Mouse (Mus musculus) Patski (cell line): ENCODE data around the gene Slco3a1. TPM values are rescaled to one million over a fixed set of nuclear protein-coding genes. Genes with fewer than 3 reads are reported as not detected.
A peak's percentile ranks its signal among the peaks of the same experiment; 100 is the strongest.

Experiments used
- ATAC-seq: fragments of 100-300 bp; one replicate; pipeline ENCODE4 v1.8.0; 2021
- CTCF ChIA-PET: fragments of 350-600 bp; sonication (Branson Sonifier 250); formaldehyde crosslinking; loops from one replicate; lab custom pipeline; 2022; ENCODE audit warnings: inconsistent platforms; lab: Charles Lee
- POLR2A ChIA-PET: fragments of 350-600 bp; sonication (Branson Sonifier 250); formaldehyde crosslinking; loops from one replicate; lab custom pipeline; 2022; ENCODE audit warnings: antibody characterized with exemption, inconsistent platforms; lab: Charles Lee
- DNase-seq: peaks from one replicate; pipeline ENCODE4 v3.0.0-alpha.2; 2011; ENCODE audit warnings: low read depth, low spot score
- H3K27me3 ChIP-seq: fragments of 371-371 bp; one replicate; pipeline ENCODE4 v1.5.1; 2021
- CTCF ChIP-seq: fragments of 100-300 bp; IDR thresholded peaks from one replicate; pipeline ENCODE4 v1.5.1; 2021
- in situ Hi-C: fragments of 300-500 bp; cut with MboI; formaldehyde crosslinking; loops from 3 replicates; pipeline ENCODE4 v1.11.1; 2018; ENCODE audit warnings: low pct_unique_long_range_greater_than_20kb, mixed read lengths
- polyA plus RNA-seq: library from polyadenylated mRNA; unstranded; gene quantifications from one replicate; pipeline ENCODE4 v1.2.3, GENCODE M21; 2021

The Slco3a1 gene
- polyA plus RNA-seq, 1 experiment from 2014 or later, result 25.3 TPM

- in situ Hi-C loops, result no loop called here
- H3K27me3 ChIP-seq, result no peaks in the 10 kb centered on the region
- no peak for DNase-seq
- ATAC-seq, result no peak
- ChIA-PET CTCF (no interaction called here), POLR2A (no interaction called here)
- no peak for TF ChIP-seq CTCF
Measured at GRCm38 (mm10) chr7:74491683-74492355, 62.8 kb downstream of the Slco3a1 start.

GRCm38 (mm10) chr7:74488141-74488540 is 66.4 kb downstream of the Slco3a1 start:
- no peaks in the 10 kb centered on the region for H3K27me3 ChIP-seq
- no peak for DNase-seq
- TF ChIP-seq CTCF, result no peak
- ChIA-PET CTCF (no interaction called here), POLR2A (no interaction called here)
- no peak for ATAC-seq
- in situ Hi-C loops, result no loop called here

- ChIA-PET CTCF (no interaction called here), POLR2A (interaction anchor here (0.5 kb wide), 1 partner anchor 14 kb away, joined by 3 read pairs; no protein-coding TSS in a partner anchor)
- in situ Hi-C loops, result no loop called here
Measured at GRCm38 (mm10) chr7:74487727-74488126, 66.9 kb downstream of the Slco3a1 start.

GRCm38 (mm10) chr7:74486083-74486482 is 68.5 kb downstream of the Slco3a1 start:
- ChIA-PET POLR2A (no interaction called here), CTCF (no interaction called here)
- ATAC-seq, result no peak
- H3K27me3 ChIP-seq, result no peaks in the 10 kb centered on the region
- no peak for TF ChIP-seq CTCF
- no peak for DNase-seq
- in situ Hi-C loops, result no loop called here

More at GRCm38 (mm10) chr7:74487727-74488126, 66.9 kb downstream of the Slco3a1 start:
- H3K27me3 ChIP-seq, result no peaks in the 10 kb centered on the region
- ATAC-seq (no peak), DNase-seq (no peak)
- no peak for TF ChIP-seq CTCF

GRCm38 (mm10) chr7:74485669-74486068 is 68.9 kb downstream of the Slco3a1 start:
- ChIA-PET POLR2A (no interaction called here), CTCF (no interaction called here)
- in situ Hi-C loops, result no loop called here
- TF ChIP-seq CTCF, result no peak
- no peak for ATAC-seq
- DNase-seq, result no peak
- no peaks in the 10 kb centered on the region for H3K27me3 ChIP-seq

- ChIA-PET POLR2A (no interaction called here), CTCF (interaction anchor here (1.5 kb wide), 1 partner anchor 17 kb away, joined by 4 read pairs; no protein-coding TSS in a partner anchor)
- H3K27me3 ChIP-seq, result no peaks in the 10 kb centered on the region
- ATAC-seq (no peak), DNase-seq (no peak)
- TF ChIP-seq CTCF, result no peak
- in situ Hi-C loops, result no loop called here
Measured at GRCm38 (mm10) chr7:74484024-74484385, 70.6 kb downstream of the Slco3a1 start.

GRCm38 (mm10) chr7:74483294-74484023 is 71.1 kb downstream of the Slco3a1 start:
- DNase-seq (no peak), ATAC-seq (no peak)
- H3K27me3 ChIP-seq, result no peaks in the 10 kb centered on the region
- in situ Hi-C loops, result no loop called here
- no peak for TF ChIP-seq CTCF
- CTCF ChIA-PET, result interaction anchor here (1.5 kb wide), 1 partner anchor 17 kb away, joined by 4 read pairs; no protein-coding TSS in a partner anchor
- POLR2A ChIA-PET, result interaction anchor here (1.4 kb wide), 1 partner anchor 11 kb away, joined by 3 read pairs; no protein-coding TSS in a partner anchor

GRCm38 (mm10) chr7:74471740-74472139 is 82.8 kb downstream of the Slco3a1 start:
- CTCF ChIA-PET, result no interaction called here
- in situ Hi-C loops, result no loop called here

GRCm38 (mm10) chr7:74466886-74467285 is 87.7 kb downstream of the Slco3a1 start:
- H3K27me3 ChIP-seq, result no peaks in the 10 kb centered on the region
- in situ Hi-C loops, result no loop called here
- CTCF ChIA-PET, result no interaction called here
- ATAC-seq (no peak), DNase-seq (no peak)
- TF ChIP-seq CTCF, result no peak
- POLR2A ChIA-PET, result no interaction called here

More at GRCm38 (mm10) chr7:74471740-74472139, 82.8 kb downstream of the Slco3a1 start:
- no peak for DNase-seq
- TF ChIP-seq CTCF, result no peak
- no peaks in the 10 kb centered on the region for H3K27me3 ChIP-seq
- POLR2A ChIA-PET, result interaction anchor here (0.9 kb wide), 1 partner anchor 11 kb away, joined by 3 read pairs; no protein-coding TSS in a partner anchor
- no peak for ATAC-seq

- no peak for TF ChIP-seq CTCF
- in situ Hi-C loops, result no loop called here
- peak; percentile 98 for ATAC-seq
- H3K27me3 ChIP-seq, result no peaks in the 10 kb centered on the region
- peak; percentile 80 for DNase-seq
- ChIA-PET POLR2A (no interaction called here), CTCF (interaction anchor here (0.6 to 1.4 kb wide), 4 partner anchors 11 to 85 kb away, joined by 3 to 5 read pairs (median 4); no protein-coding TSS in a partner anchor)
Measured at GRCm38 (mm10) chr7:74464638-74465037, 89.9 kb downstream of the Slco3a1 start.

GRCm38 (mm10) chr7:74462451-74462850 is 92.1 kb downstream of the Slco3a1 start:
- no peak for TF ChIP-seq CTCF
- ATAC-seq (no peak), DNase-seq (no peak)
- CTCF ChIA-PET, result no interaction called here
- no peaks in the 10 kb centered on the region for H3K27me3 ChIP-seq
- in situ Hi-C loops, result no loop called here
- POLR2A ChIA-PET, result no interaction called here
